Mouse (Mus musculus): ENCODE measurements at regions not wholly inside any gene's neighbourhood (a gene's known extent, or its start where the extent isn't known, plus 50 kb on each side); places are given as distances from the start of the nearest gene placed in this dataset.

- no peak for TF ChIP-seq CTCF (IDR thresholded peaks at IDR 0.05; ENCODE audit: insufficient read depth, low read length)
- no peak for TF ChIP-seq POLR2A (IDR thresholded peaks at IDR 0.05; ENCODE audit: borderline replicate concordance, extremely low read depth, low read depth, low read length)
These were observed 107.1 kb downstream of the Rpl36a-ps1 start for GRCm38 (mm10) chr14:98886982-98887381.
